Mouse (Mus musculus) forebrain, embryonic 10.5 days (tissue): ENCODE data around the gene Macf1. TPM values are rescaled to one million over a fixed set of nuclear protein-coding genes. Genes with fewer than 3 reads are reported as not detected.
"Not testable (repeated sequence)": the region's sequence is repeated elsewhere in the genome, so short reads cannot be mapped to it uniquely, and the experiment has no call there.

Source experiments
- DNase-seq: peaks from one replicate; pipeline ENCODE4 v3.0.0-alpha.2; 2017; ENCODE audit warnings: low spot score; ENCODE audit errors: extremely low spot score
- H3K27ac ChIP-seq: fragments of 300-500 bp; sonication (generic); 2 replicates; pipeline ENCODE4 v1.5.1; 2016; ENCODE audit warnings: mild to moderate bottlenecking
- H3K27me3 ChIP-seq: fragments of 300-500 bp; sonication (generic); 2 replicates; pipeline ENCODE4 v1.6.1; 2016; ENCODE audit warnings: mild to moderate bottlenecking; ENCODE audit not compliant: poor library complexity, severe bottlenecking
- H3K36me3 ChIP-seq: fragments of 300-500 bp; sonication (generic); replicated peaks from 2 replicates; pipeline ENCODE4 v1.6.1; 2016; ENCODE audit warnings: mild to moderate bottlenecking, moderate library complexity
- H3K4me1 ChIP-seq: fragments of 300-500 bp; sonication (generic); 2 replicates; pipeline ENCODE4 v1.6.1; 2016
- H3K4me3 ChIP-seq: fragments of 300-500 bp; sonication (generic); 2 replicates; pipeline ENCODE4 v1.5.1; 2016; ENCODE audit warnings: mild to moderate bottlenecking, moderate library complexity
- H3K9me3 ChIP-seq: fragments of 300-500 bp; sonication (generic); 2 replicates; pipeline ENCODE4 v1.6.1; 2016; ENCODE audit warnings: mild to moderate bottlenecking, moderate library complexity
- WGBS: fragments of 180-500 bp; shearing (Covaris S2); methylation state at CpG from one replicate; pipeline ENCODE4 v1.1.7; 2016; 5-methylcytosine and 5-hydroxymethylcytosine counted together
- polyA plus RNA-seq: library from polyadenylated mRNA; unstranded; fragments of >200 nt; fragmentation: Nextera tagmentation; extraction: Ambion mirVana; gene quantifications from 2 replicates; pipeline ENCODE4 v1.2.1, GENCODE M21; 2016

Gene Macf1
- polyA plus RNA-seq, 1 experiment from 2014 or later: 50.2 TPM

DNA sequence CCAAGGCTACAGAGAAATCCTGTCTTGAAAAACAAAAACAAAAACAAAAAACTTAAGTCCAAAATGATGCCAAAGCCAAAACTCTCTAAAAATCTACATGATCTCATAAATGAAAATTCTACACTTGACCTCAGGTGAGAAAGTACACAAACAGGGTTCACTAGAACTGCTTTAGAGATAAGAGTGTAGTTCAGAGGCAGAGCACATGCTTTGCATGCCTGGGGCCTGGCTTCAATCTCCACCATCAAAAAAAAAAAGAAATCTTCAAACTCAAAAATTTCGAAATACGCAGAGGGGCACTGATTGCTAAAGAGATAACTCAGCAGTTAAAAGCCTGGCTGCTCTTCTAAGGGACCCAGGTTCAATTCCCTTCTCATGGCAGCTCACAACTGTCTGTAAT lies 37.1 kb downstream of the Macf1 start:
- no peak for DNase-seq
- no peak overlapping the region for H3K4me3 ChIP-seq
- no peaks in the 10 kb centered on the region for H3K27me3 ChIP-seq
- H3K9me3 ChIP-seq: no peaks in the 10 kb centered on the region
- H3K36me3 ChIP-seq: peaks cover 43% of the 10 kb centered on the region
- H3K27ac ChIP-seq: no peak overlapping the region
- no peaks in the 10 kb centered on the region for H3K4me1 ChIP-seq
- WGBS: 99% methylated on average over 2 of the region's 2 CpGs

- 90% methylated on average over 3 of the region's 3 CpGs for WGBS
- Histone ChIP-seq H3K4me3 (no peak overlapping the region), H3K4me1 (no peaks in the 10 kb centered on the region), H3K36me3 (peaks cover 33% of the 10 kb centered on the region), H3K27ac (no peak overlapping the region), H3K9me3 (no peaks in the 10 kb centered on the region), H3K27me3 (no peaks in the 10 kb centered on the region)
- no peak for DNase-seq
Measured at GRCm38 (mm10) chr4:123645246-123645845, 38.8 kb downstream of the Macf1 start.

- no peak overlapping the region for H3K4me3 ChIP-seq
- 93% methylated on average over 6 of the region's 6 CpGs for WGBS
- peaks cover 35% of the 10 kb centered on the region for H3K36me3 ChIP-seq
- no peaks in the 10 kb centered on the region for H3K4me1 ChIP-seq
- H3K27me3 ChIP-seq: no peaks in the 10 kb centered on the region
- no peaks in the 10 kb centered on the region for H3K9me3 ChIP-seq
- H3K27ac ChIP-seq: no peak overlapping the region
- no peak for DNase-seq
Measured at GRCm38 (mm10) chr4:123643561-123643960, 40.6 kb downstream of the Macf1 start.

DNA sequence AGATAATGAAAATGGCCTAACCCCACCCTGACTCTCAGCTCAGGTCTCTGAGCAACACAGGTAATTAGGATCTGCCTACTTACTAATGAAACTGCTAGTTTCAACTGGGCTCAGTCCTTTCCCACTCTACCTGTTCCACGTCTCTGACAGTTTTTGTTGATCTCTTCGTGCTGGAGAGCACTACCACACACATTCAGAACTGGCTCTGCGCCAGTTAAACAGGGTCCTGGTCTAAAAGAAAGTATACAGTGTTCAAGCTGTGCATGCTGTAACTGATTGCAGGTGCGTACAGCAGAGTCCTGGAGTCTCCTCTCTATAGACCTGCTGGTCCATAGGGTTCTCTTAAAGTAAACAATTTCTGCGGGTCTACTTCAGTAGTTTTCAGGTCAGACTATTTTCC lies 41.3 kb downstream of the Macf1 start:
- WGBS: 92% methylated on average over 5 of the region's 5 CpGs
- no peak overlapping the region for H3K27ac ChIP-seq

DNA sequence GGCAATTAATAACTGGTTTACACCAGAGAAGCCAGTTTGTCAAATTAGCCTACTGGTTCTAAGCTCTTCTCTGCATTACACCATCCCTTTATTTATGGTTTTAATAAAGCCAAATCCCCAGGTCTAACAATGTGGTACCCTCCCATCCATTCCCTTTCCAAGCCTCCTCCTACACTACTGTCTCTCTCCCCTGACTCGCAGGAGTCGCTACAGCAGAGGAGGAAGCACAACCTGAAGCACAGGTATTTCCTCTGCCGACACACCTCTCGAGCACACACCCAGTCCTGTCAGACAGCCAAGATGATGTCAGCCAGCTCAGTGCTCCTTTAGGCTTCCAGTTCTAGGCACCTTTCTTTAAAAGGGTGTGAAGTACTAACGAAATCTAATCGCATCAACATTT lies 47.0 kb downstream of the Macf1 start:
- 95% methylated on average over 6 of the region's 6 CpGs for WGBS
- Histone ChIP-seq H3K4me1 (peaks cover 14% of the 10 kb centered on the region; the same call in 1 of the 2 replicates), H3K9me3 (0 out of 2 replicates have a peak, but pooled peaks cover 4% of the 10 kb centered on the region), H3K27me3 (no peaks in the 10 kb centered on the region), H3K4me3 (no peak overlapping the region), H3K27ac (no peak overlapping the region), H3K36me3 (peaks cover 26% of the 10 kb centered on the region)
- DNase-seq: no peak

More for the DNA sequence above, 41.3 kb downstream of the Macf1 start:
- H3K36me3 ChIP-seq: peaks cover 40% of the 10 kb centered on the region
- H3K9me3 ChIP-seq: 0 out of 2 replicates have a peak, but pooled peaks cover 4% of the 10 kb centered on the region
- H3K4me3 ChIP-seq: no peak overlapping the region
- H3K27me3 ChIP-seq: no peaks in the 10 kb centered on the region
- DNase-seq: no peak
- H3K4me1 ChIP-seq: no peaks in the 10 kb centered on the region

GRCm38 (mm10) chr4:123635428-123635827 lies 48.7 kb downstream of the Macf1 start:
- Histone ChIP-seq H3K27me3 (no peaks in the 10 kb centered on the region), H3K4me3 (no peak overlapping the region), H3K4me1 (peaks cover 14% of the 10 kb centered on the region; the same call in 1 of the 2 replicates), H3K36me3 (peaks cover 25% of the 10 kb centered on the region), H3K9me3 (0 out of 2 replicates have a peak, but pooled peaks cover 4% of the 10 kb centered on the region), H3K27ac (no peak overlapping the region)
- no peak for DNase-seq
- 43% methylated on average over 1 of the region's 1 CpGs for WGBS

DNA sequence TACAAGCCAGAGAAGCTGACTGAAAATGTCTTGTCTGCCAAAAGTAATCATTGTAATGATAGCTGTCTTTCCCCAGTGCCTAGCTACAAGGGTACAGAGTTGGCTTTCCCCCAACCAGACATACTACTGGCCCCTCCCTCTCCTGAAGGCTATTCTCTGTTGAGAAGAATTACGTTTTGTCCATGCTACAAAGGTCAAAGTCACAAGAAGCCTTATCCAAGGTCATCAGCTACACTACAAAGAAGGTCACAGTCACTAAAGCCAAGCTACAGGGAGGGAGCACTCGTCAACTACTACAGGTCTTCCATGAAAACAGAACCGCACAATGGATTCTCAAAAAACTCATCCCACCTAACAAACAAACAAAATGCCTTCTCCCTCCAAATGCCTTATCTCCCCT lies 49.7 kb downstream of the Macf1 start:
- no peak overlapping the region for H3K4me3 ChIP-seq
- no peaks in the 10 kb centered on the region for H3K27me3 ChIP-seq
- no peak overlapping the region for H3K27ac ChIP-seq
- H3K4me1 ChIP-seq: peaks cover 14% of the 10 kb centered on the region; the same call in 1 of the 2 replicates
- WGBS: 82% methylated on average over 3 of the region's 3 CpGs
- peaks cover 22% of the 10 kb centered on the region for H3K36me3 ChIP-seq
- no peak for DNase-seq
- H3K9me3 ChIP-seq: 0 out of 2 replicates have a peak, but pooled peaks cover 4% of the 10 kb centered on the region

- H3K27me3 ChIP-seq: no peaks in the 10 kb centered on the region
- no peak overlapping the region for H3K4me3 ChIP-seq
- H3K9me3 ChIP-seq: 0 out of 2 replicates have a peak, but pooled peaks cover 4% of the 10 kb centered on the region
- no peak for DNase-seq
- H3K27ac ChIP-seq: no peak overlapping the region
- H3K4me1 ChIP-seq: peaks cover 14% of the 10 kb centered on the region; the same call in 1 of the 2 replicates
- H3K36me3 ChIP-seq: peaks cover 21% of the 10 kb centered on the region
- 82% methylated on average over 4 of the region's 4 CpGs for WGBS
Measured at GRCm38 (mm10) chr4:123633874-123634273, 50.3 kb downstream of the Macf1 start.

GRCm38 (mm10) chr4:123633370-123633769 lies 50.8 kb downstream of the Macf1 start:
- peaks cover 16% of the 10 kb centered on the region for H3K36me3 ChIP-seq
- no peaks in the 10 kb centered on the region for H3K27me3 ChIP-seq
- DNase-seq: peak; percentile 43
- peaks cover 14% of the 10 kb centered on the region; the same call in 1 of the 2 replicates for H3K4me1 ChIP-seq
- H3K27ac ChIP-seq: no peak overlapping the region
- 33% methylated on average over 3 of the region's 3 CpGs for WGBS
- H3K4me3 ChIP-seq: no peak overlapping the region
- 0 out of 2 replicates have a peak, but pooled peaks cover 3% of the 10 kb centered on the region for H3K9me3 ChIP-seq

DNA sequence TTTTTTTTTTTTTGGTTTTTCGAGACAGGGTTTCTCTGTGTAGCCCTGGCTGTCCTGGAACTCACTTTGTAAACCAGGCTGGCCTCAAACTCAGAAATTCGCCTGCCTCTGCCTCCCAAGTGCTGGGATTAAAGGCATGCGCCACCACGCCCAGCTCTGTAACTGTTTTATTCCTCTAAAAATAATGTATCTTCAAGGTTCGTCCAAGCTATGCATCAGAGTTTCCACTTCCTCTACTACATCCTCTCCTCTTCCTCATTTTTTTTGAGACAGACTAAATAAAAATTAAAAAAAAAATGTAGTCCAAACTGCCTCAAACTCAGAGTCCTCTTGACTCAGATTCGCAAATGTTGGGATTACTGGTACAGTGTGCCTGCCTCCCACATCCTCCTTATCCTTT lies 52.0 kb downstream of the Macf1 start:
- DNase-seq, H3K4me3 ChIP-seq, H3K9me3 ChIP-seq, H3K27me3 ChIP-seq, H3K27ac ChIP-seq: not testable (repeated sequence)
- WGBS: 89% methylated on average over 5 of the region's 6 CpGs
- Histone ChIP-seq H3K36me3 (peaks cover 11% of the 10 kb centered on the region), H3K4me1 (peaks cover 14% of the 10 kb centered on the region; the same call in 1 of the 2 replicates)

- Histone ChIP-seq H3K9me3 (no peaks in the 10 kb centered on the region), H3K4me3 (no peak overlapping the region), H3K27ac (no peak overlapping the region), H3K36me3 (peaks cover 11% of the 10 kb centered on the region), H3K4me1 (peaks cover 14% of the 10 kb centered on the region; the same call in 1 of the 2 replicates), H3K27me3 (no peaks in the 10 kb centered on the region)
- DNase-seq: no peak
- 78% methylated on average over 3 of the region's 3 CpGs for WGBS
Measured at GRCm38 (mm10) chr4:123631654-123632053, 52.5 kb downstream of the Macf1 start.

- DNase-seq: no peak
- H3K4me3 ChIP-seq: no peak overlapping the region
- no peaks in the 10 kb centered on the region for H3K9me3 ChIP-seq
- H3K27ac ChIP-seq: no peak overlapping the region
- H3K36me3 ChIP-seq: peaks cover 11% of the 10 kb centered on the region
- 80% methylated on average over 5 of the region's 5 CpGs for whole genome bisulfite sequencing
- peaks cover 24% of the 10 kb centered on the region for H3K4me1 ChIP-seq
- no peaks in the 10 kb centered on the region for H3K27me3 ChIP-seq
Measured at GRCm38 (mm10) chr4:123627683-123628082, 56.5 kb downstream of the Macf1 start.

DNA sequence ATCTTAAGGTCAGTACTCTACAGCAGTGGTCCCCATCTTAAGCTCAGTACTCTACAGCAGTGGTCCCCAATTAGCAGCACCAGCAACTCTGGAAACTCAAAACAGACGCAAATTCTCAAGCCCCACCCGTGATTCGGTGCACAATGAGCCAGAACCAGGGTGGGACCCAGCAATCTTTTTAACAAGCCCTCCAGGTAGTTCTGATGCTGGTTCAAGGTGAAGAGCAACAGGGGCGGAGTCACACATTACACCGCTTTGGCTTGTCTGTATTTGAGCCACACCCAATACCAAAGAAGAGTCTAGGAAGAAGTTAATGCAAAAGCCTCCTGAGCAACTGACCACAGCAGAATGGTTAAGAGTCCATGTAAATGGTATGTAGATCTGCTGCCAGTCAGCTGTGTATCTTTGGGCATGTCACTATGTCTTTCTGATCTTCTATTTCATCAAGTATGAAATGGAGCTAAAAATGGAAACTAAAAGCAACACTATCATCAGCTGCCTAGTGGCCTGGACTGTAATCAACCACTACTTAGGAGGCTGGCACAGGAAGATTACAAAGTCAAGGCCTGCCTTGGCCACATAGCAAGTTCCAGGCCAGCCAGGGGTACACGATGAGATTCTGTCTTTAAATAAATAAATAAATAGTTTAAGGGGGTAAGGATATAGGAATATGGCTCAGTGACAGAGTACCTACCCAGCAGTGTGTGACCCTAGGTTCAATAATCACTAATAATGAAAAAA lies 58.7 kb downstream of the Macf1 start:
- H3K36me3 ChIP-seq: peaks cover 16% of the 10 kb centered on the region
- H3K27ac ChIP-seq: no peak overlapping the region
- no peak overlapping the region for H3K4me3 ChIP-seq
- no peaks in the 10 kb centered on the region for H3K27me3 ChIP-seq
- H3K9me3 ChIP-seq: no peaks in the 10 kb centered on the region
- 71% methylated on average over 6 of the region's 6 CpGs for WGBS
- no peak for DNase-seq
- peaks cover 24% of the 10 kb centered on the region for H3K4me1 ChIP-seq
